Mouse (Mus musculus): Measurements from ENCODE around the gene Slc27a2. TPM values are rescaled to one million over a fixed set of nuclear protein-coding genes. Genes with fewer than 3 reads are reported as not detected.
"Not testable (repeated sequence)": the region's sequence is repeated elsewhere in the genome, so short reads cannot be mapped to it uniquely, and the experiment has no call there.

The Slc27a2 gene
- polyA plus RNA-seq, 1 experiment from 2014 or later = 2.6 TPM

DNA sequence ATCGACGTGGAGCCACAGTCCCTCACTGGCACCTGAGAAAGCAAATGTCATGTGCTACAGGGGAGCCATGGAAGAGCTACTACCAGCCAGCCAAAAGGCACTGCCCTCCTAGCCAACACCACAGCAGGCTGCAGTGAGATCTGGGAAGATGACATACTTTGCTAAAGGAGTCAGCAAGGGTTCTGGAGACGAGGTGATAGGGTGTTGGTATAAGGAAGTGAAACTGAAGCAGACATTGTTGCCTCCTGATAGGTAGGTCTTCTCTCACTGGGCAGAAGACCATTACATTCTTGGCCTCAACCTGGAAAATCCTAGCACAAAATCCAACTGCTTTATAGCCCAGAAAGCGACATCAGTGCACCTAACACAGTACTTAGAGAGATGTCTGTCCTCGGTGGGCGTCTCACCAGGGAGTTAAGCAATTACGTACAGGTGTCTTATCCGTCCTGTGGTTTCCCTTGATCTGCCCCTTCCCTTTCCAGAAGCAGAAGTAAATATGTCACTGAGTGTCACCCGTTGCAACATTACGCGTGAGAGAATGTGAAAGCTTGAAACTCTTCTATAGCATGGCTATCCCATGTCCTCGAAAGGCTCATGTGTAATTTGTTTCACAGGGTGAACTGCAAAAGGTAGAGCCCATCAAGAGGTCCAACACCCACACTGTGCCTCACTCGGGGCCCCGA is 49.9 kb downstream of the Slc27a2 start:
- no peak overlapping the region for H3K27ac ChIP-seq (ENCODE audit: low read length)
- no peaks in the 10 kb centered on the region for H3K36me3 ChIP-seq (ENCODE audit: control insufficient read depth, insufficient read depth, low read length)
- H3K9me3 ChIP-seq (ENCODE audit: control insufficient read depth, low read depth, low read length) = no peaks in the 10 kb centered on the region
- no peaks in the 10 kb centered on the region for H3K4me1 ChIP-seq (ENCODE audit: control insufficient read depth, insufficient read depth, low read length)
- ATAC-seq (ENCODE audit: insufficient number of reproducible peaks, insufficient read depth, low FRiP score, low read depth) = no peak
- 85% methylated on average over 14 of the region's 14 CpGs for WGBS
- no peak overlapping the region for H3K4me3 ChIP-seq (ENCODE audit: low read depth, low read length)
- no peaks in the 10 kb centered on the region for H3K27me3 ChIP-seq (ENCODE audit: control insufficient read depth, insufficient read depth, low read length)
- no peak overlapping the region for H3K9ac ChIP-seq (replicated peaks; ENCODE audit: low read depth, low read length)
- H3K4me2 ChIP-seq (replicated peaks; ENCODE audit: low read depth, low read length) = no peak overlapping the region

DNA sequence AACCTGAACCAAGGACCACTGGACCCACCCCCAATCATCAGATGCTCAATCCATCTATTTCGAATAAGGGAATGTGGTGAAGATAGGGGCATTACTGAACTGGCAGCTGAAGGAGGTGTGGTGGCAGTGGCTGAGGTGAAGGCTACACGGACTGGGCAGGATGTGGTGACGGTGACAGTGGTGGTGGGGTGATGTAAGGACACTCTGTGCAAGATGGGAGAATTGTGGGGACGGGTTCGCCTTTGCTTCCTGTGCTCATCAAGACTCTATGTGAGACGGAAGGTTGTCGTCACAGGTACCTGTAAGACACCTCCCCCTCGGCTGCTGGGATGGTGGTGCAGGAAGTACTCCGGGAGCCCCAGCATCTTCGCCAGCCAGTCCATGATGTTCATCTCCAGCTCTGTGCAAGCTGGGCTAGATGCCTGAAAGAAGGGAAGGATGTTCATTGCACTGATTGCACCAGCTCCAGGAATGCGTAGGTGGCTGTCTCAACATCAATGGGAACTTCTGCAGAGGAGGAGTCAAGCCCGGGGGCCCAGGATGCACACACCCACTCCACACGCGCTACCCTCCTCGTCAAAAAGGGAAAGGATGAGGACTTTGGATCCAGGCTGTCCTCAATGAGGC is 54.0 kb downstream of the Slc27a2 start:
- no peaks in the 10 kb centered on the region for H3K36me3 ChIP-seq (ENCODE audit: control insufficient read depth, insufficient read depth, low read length)
- H3K9me3 ChIP-seq (ENCODE audit: control insufficient read depth, low read depth, low read length) = no peaks in the 10 kb centered on the region
- no peak overlapping the region for H3K4me3 ChIP-seq (ENCODE audit: low read depth, low read length)
- WGBS = 80% methylated on average over 15 of the region's 15 CpGs
- no peak overlapping the region for H3K9ac ChIP-seq (replicated peaks; ENCODE audit: low read depth, low read length)
- no peak overlapping the region for H3K4me2 ChIP-seq (replicated peaks; ENCODE audit: low read depth, low read length)
- ATAC-seq (ENCODE audit: insufficient number of reproducible peaks, insufficient read depth, low FRiP score, low read depth) = no peak
- no peaks in the 10 kb centered on the region; the same call in 1 of the 2 replicates for H3K4me1 ChIP-seq (ENCODE audit: control insufficient read depth, insufficient read depth, low read length)
- no peak overlapping the region for H3K27ac ChIP-seq (ENCODE audit: low read length)
- no peaks in the 10 kb centered on the region for H3K27me3 ChIP-seq (ENCODE audit: control insufficient read depth, insufficient read depth, low read length)

DNA sequence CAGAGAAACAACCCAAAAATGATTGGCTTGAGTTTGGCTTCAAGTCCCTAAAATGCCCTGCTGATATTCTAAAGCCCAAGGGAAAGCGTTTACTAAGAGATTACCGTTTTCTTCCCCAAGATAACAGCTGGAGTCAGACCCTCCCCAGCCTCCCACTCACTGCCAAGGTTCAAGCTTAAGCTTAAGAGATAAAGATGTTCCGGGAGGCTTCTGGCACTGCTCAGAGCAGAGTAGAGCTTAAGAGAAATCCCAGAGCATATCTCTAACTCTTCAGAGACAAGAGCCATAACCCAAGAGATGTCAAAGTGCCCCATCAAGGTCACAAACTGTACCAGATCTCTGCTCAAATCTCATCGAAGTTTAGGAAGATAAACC is 54.5 kb downstream of the Slc27a2 start:
- Histone ChIP-seq H3K4me3 (ENCODE audit: low read depth, low read length) (no peak overlapping the region), H3K27ac (ENCODE audit: low read length) (no peak overlapping the region), H3K9me3 (ENCODE audit: control insufficient read depth, low read depth, low read length) (no peaks in the 10 kb centered on the region), H3K9ac (replicated peaks; ENCODE audit: low read depth, low read length) (no peak overlapping the region), H3K36me3 (ENCODE audit: control insufficient read depth, insufficient read depth, low read length) (no peaks in the 10 kb centered on the region), H3K4me1 (ENCODE audit: control insufficient read depth, insufficient read depth, low read length) (no peaks in the 10 kb centered on the region; the same call in 1 of the 2 replicates), H3K27me3 (ENCODE audit: control insufficient read depth, insufficient read depth, low read length) (no peaks in the 10 kb centered on the region), H3K4me2 (replicated peaks; ENCODE audit: low read depth, low read length) (no peak overlapping the region)
- ATAC-seq (ENCODE audit: insufficient number of reproducible peaks, insufficient read depth, low FRiP score, low read depth) = no peak
- WGBS = 60% methylated on average over 4 of the region's 4 CpGs

DNA sequence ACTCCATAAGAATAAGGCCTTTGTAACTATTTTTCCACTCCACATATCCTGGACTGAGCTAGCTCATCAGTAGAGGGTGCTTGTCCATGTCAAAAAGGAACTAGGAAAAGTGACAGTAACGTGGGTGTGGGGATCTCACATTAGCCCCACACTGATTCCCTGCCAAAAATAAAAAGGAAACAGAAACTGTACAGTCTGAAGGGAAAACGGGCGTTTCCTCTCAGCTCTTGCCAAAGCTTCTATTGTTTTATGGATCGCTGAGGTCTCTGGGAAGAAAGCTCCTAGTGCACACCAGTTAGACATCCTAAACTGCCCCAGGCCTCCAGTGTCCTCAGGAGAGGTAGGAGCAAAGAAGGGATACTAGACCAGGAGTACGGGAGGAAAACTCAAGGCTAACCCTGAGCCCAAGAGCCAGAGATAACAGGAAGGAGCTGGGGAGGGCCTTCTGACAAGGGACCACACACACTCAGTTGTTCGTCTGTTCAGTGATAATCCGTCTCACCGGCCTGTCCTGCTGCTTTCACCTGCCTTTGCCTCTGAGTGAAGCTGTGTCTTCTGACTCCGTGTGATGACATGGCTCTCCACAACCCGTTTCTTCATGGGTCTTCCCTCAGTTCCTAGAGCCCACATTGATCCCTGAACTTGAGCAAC is 55.5 kb downstream of the Slc27a2 start:
- H3K4me3 ChIP-seq (ENCODE audit: low read depth, low read length) = no peak overlapping the region
- no peak overlapping the region for H3K27ac ChIP-seq (ENCODE audit: low read length)
- no peaks in the 10 kb centered on the region; the same call in 1 of the 2 replicates for H3K4me1 ChIP-seq (ENCODE audit: control insufficient read depth, insufficient read depth, low read length)
- H3K9me3 ChIP-seq (ENCODE audit: control insufficient read depth, low read depth, low read length) = no peaks in the 10 kb centered on the region
- ATAC-seq (ENCODE audit: insufficient number of reproducible peaks, insufficient read depth, low FRiP score, low read depth) = no peak
- H3K4me2 ChIP-seq (replicated peaks; ENCODE audit: low read depth, low read length) = no peak overlapping the region
- 61% methylated on average over 10 of the region's 10 CpGs for WGBS
- H3K9ac ChIP-seq (replicated peaks; ENCODE audit: low read depth, low read length) = no peak overlapping the region
- H3K27me3 ChIP-seq (ENCODE audit: control insufficient read depth, insufficient read depth, low read length) = no peaks in the 10 kb centered on the region
- no peaks in the 10 kb centered on the region for H3K36me3 ChIP-seq (ENCODE audit: control insufficient read depth, insufficient read depth, low read length)

DNA sequence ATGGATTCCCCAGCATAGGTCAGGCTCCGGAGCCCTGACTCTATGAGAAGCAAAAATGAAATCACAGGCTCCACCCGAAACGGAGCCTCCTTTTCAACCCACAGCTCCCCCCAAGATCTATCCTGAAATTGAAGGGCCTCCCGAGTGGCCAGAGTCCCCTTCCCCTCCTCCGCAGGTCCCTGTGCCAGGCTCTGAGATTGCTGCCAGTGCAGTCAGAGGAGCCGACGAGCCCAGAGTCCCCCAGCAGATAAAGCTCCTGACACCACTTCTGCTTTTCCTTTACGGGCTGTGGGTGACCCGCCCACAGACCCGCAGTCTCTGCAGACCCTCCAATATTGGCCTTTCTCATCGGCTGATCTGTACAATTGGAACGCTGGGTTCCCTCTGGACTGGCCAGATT is 57.4 kb downstream of the Slc27a2 start:
- H3K4me2 ChIP-seq (replicated peaks; ENCODE audit: low read depth, low read length); H3K9ac ChIP-seq (replicated peaks; ENCODE audit: low read depth, low read length); H3K27ac ChIP-seq (ENCODE audit: low read length); H3K9me3 ChIP-seq (ENCODE audit: control insufficient read depth, low read depth, low read length); ATAC-seq (ENCODE audit: insufficient number of reproducible peaks, insufficient read depth, low FRiP score, low read depth); H3K27me3 ChIP-seq (ENCODE audit: control insufficient read depth, insufficient read depth, low read length); H3K4me1 ChIP-seq (ENCODE audit: control insufficient read depth, insufficient read depth, low read length); H3K4me3 ChIP-seq (ENCODE audit: low read depth, low read length); H3K36me3 ChIP-seq (ENCODE audit: control insufficient read depth, insufficient read depth, low read length): not testable (repeated sequence)
- 62% methylated on average over 12 of the region's 12 CpGs for WGBS

DNA sequence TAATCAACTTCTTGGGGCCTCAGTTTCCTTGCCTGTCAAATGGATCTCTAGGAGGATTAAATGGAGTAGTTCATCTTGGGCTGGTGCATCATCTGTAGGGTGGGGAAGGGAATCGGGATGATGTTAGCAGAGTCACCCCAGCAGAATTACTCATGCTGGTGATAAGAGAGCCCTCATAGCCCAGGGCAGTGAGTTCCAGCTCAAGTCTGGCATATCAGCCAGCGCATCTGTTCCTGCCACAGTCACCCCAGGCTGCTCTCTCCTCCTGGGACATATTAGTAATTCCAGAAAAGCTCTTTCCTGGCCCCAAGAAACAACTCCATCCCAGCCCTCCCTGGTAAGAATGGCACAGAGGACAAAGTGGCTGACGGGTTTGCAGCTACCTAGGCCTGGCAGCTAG is 63.1 kb downstream of the Slc27a2 start:
- no peak overlapping the region for H3K9ac ChIP-seq (replicated peaks; ENCODE audit: low read depth, low read length)
- H3K9me3 ChIP-seq (ENCODE audit: control insufficient read depth, low read depth, low read length) = no peaks in the 10 kb centered on the region
- no peaks in the 10 kb centered on the region for H3K27me3 ChIP-seq (ENCODE audit: control insufficient read depth, insufficient read depth, low read length)
- no peak overlapping the region for H3K27ac ChIP-seq (ENCODE audit: low read length)
- H3K4me1 ChIP-seq (ENCODE audit: control insufficient read depth, insufficient read depth, low read length) = no peaks in the 10 kb centered on the region
- no peaks in the 10 kb centered on the region for H3K36me3 ChIP-seq (ENCODE audit: control insufficient read depth, insufficient read depth, low read length)
- WGBS = 98% methylated on average over 3 of the region's 3 CpGs
- no peak overlapping the region for H3K4me3 ChIP-seq (ENCODE audit: low read depth, low read length)
- no peak for ATAC-seq (ENCODE audit: insufficient number of reproducible peaks, insufficient read depth, low FRiP score, low read depth)
- no peak overlapping the region for H3K4me2 ChIP-seq (replicated peaks; ENCODE audit: low read depth, low read length)

DNA sequence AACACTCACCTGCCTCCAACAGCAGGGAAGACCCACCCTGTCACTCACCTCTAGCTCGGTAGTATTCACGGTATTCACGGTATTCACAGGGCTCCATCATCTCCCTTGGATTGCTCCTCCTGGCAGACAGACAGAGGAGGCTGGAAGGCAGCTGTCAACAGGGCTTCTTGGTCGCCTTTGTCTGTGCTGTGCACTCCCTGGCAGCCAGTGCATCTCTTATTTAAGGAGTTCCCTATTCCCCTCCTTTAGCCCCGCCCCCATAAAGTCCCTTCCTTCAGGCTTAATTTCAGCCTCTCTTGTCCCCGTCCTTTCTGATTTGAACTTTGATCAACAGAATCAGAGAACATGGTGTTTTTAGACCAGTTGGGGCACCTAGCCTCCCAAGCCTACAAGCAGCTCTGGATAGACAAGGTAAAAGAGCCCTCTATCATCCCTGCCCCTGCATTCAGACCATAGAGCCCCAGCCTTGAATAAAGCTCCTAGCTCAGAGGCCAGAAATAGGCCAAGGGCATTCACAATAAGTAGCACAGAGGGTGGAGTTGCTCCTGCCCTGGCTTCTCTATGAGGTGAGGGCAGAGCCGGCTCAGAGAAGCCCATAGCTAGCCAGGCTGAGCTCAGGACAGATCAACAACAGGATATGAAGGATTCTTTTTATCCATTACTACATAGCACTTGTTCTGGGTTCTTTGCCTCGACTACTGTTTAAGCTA is 66.4 kb downstream of the Slc27a2 start:
- no peaks in the 10 kb centered on the region for H3K4me1 ChIP-seq (ENCODE audit: control insufficient read depth, insufficient read depth, low read length)
- no peaks in the 10 kb centered on the region for H3K36me3 ChIP-seq (ENCODE audit: control insufficient read depth, insufficient read depth, low read length)
- no peak overlapping the region for H3K27ac ChIP-seq (ENCODE audit: low read length)
- no peaks in the 10 kb centered on the region for H3K9me3 ChIP-seq (ENCODE audit: control insufficient read depth, low read depth, low read length)
- H3K4me2 ChIP-seq (replicated peaks; ENCODE audit: low read depth, low read length) = no peak overlapping the region
- no peak overlapping the region for H3K4me3 ChIP-seq (ENCODE audit: low read depth, low read length)
- 35% methylated on average over 8 of the region's 8 CpGs for WGBS
- H3K9ac ChIP-seq (replicated peaks; ENCODE audit: low read depth, low read length) = no peak overlapping the region
- H3K27me3 ChIP-seq (ENCODE audit: control insufficient read depth, insufficient read depth, low read length) = no peaks in the 10 kb centered on the region
- no peak for ATAC-seq (ENCODE audit: insufficient number of reproducible peaks, insufficient read depth, low FRiP score, low read depth)

DNA sequence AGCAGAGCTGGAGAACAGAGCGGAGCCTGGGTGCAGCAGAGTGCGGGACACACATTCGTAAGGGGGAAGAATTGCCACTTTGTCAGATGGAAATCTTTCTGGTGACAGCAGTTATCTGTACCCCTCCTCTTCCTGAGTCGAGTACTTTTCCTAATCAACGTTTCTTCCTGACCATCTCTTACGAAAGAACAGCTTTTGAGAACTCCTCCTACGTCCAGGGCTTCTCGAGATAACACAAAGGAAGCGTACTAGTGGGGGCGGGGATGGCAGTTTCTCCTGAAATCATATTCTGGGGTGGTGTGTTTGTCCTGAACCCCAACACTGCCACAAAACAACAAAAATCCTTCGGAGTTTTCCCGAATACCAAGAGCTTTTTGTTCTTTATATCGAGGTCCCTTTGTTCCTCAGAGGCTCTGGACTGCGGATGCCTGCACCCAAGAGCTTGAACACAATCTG is 67.1 kb downstream of the Slc27a2 start, which contains the start of gene Hdc:
TSS of gene Hdc (minus strand) at position 51 of the 456 bp plus-strand sequence.
- Histone ChIP-seq H3K9ac (replicated peaks; ENCODE audit: low read depth, low read length) (no peak within 1 kb of the TSS), H3K4me1 (ENCODE audit: control insufficient read depth, insufficient read depth, low read length) (no peaks in the 10 kb centered on the region), H3K4me3 (ENCODE audit: low read depth, low read length) (no peak within 1 kb of the TSS), H3K36me3 (ENCODE audit: control insufficient read depth, insufficient read depth, low read length) (no peaks in the 10 kb centered on the region), H3K4me2 (replicated peaks; ENCODE audit: low read depth, low read length) (no peak within 1 kb of the TSS), H3K27ac (ENCODE audit: low read length) (no peak within 1 kb of the TSS), H3K9me3 (ENCODE audit: control insufficient read depth, low read depth, low read length) (no peaks in the 10 kb centered on the region), H3K27me3 (ENCODE audit: control insufficient read depth, insufficient read depth, low read length) (no peaks in the 10 kb centered on the region)
- no peak for ATAC-seq (ENCODE audit: insufficient number of reproducible peaks, insufficient read depth, low FRiP score, low read depth)
- 65% methylated on average over 14 of the region's 14 CpGs for WGBS

All from stomach, embryonic 14.5 days (tissue).